Comparison of ENCODE assay signal across 23 mouse cellular contexts in the genomic region with DNA sequence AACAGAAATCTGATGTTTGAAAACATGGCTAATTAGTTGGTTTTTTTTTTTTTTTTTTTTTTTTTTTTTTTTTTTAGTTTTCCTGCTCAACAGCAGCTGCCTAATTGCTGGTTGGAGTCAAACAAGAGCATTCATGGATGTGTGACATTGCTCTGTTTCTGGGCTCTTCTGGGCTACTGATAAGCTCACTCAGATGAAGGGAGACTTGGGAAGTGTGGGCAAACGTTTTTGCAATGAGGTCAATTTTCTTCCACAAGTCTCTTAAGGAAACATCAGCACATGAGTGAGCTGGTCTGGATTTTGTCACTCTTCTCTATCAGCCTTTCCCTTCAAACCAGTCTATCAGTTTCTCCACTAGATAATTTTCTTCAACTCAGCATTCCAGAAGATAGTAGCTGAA.
"Had no signal": no experiment of that assay in that cellular context is flagged by ENCODE, and none has a peak within 500 bp of the region (broad histone marks: within the 10 kb centered on the region; RNA-seq: fewer than 3 reads in every experiment).

No protein-coding gene starts in this region.

- H3K4me2 ChIP-seq: limb, embryonic 13.5 days; lung, embryonic 14.5 days; midbrain, embryonic 12.5 days; midbrain, embryonic 15.5 days; neural tube, embryonic 12.5 days; neural tube, embryonic 15.5 days had no signal

- H3K27me3 ChIP-seq: midbrain, embryonic 12.5 days; midbrain, embryonic 15.5 days; neural tube, embryonic 12.5 days; neural tube, embryonic 15.5 days had no signal

- H3K9me3 ChIP-seq: limb, embryonic 10.5 days; limb, embryonic 13.5 days; midbrain, embryonic 12.5 days; midbrain, embryonic 15.5 days; neural tube, embryonic 12.5 days; neural tube, embryonic 15.5 days had no signal

- H3K36me3 ChIP-seq: limb, embryonic 10.5 days; limb, embryonic 13.5 days; midbrain, embryonic 12.5 days; midbrain, embryonic 15.5 days; neural tube, embryonic 12.5 days; neural tube, embryonic 15.5 days had no signal

- H3K4me1 ChIP-seq: limb, embryonic 10.5 days; limb, embryonic 13.5 days; midbrain, embryonic 12.5 days; midbrain, embryonic 15.5 days; neural tube, embryonic 12.5 days; neural tube, embryonic 15.5 days had no signal

- DNase-seq: kidney, postnatal 25 days; layer of hippocampus, adult 9-11 months; liver; liver, postnatal 0 days; lung, embryonic 14.5 days; right cerebral cortex, adult 18-20 months; right cerebral cortex, postnatal 14 days; right cerebral cortex, postnatal 4 days; thymus, adult 2 months; thymus, postnatal 14 days; thymus, postnatal 4 days had no signal

- H3K9ac ChIP-seq: limb, embryonic 13.5 days; liver, embryonic 14.5 days; liver, postnatal 0 days; lung, embryonic 14.5 days; midbrain, embryonic 12.5 days; midbrain, embryonic 15.5 days; neural tube, embryonic 12.5 days; neural tube, embryonic 15.5 days had no signal

- H3K4me3 ChIP-seq: layer of hippocampus, adult 2 months; limb, embryonic 10.5 days; limb, embryonic 13.5 days; midbrain, embryonic 12.5 days; midbrain, embryonic 15.5 days; neural tube, embryonic 12.5 days; neural tube, embryonic 15.5 days had no signal

- ATAC-seq: liver, postnatal 0 days; lung, postnatal 0 days; midbrain, embryonic 15.5 days had no signal

- H3K27ac ChIP-seq: kidney, postnatal 0 days; layer of hippocampus, adult 2 months; limb, embryonic 10.5 days; limb, embryonic 13.5 days; liver, embryonic 14.5 days; macrophage; midbrain, embryonic 12.5 days; midbrain, embryonic 15.5 days; neural tube, embryonic 12.5 days; neural tube, embryonic 15.5 days; stomach, postnatal 0 days had no signal
